Mouse (Mus musculus) small intestine, adult 10 weeks (tissue): ENCODE measurements around the gene Eda. TPM values are rescaled to one million over a fixed set of nuclear protein-coding genes. Genes with fewer than 3 reads are reported as not detected.

Source experiments
- polyA plus RNA-seq: library from polyadenylated mRNA; stranded (reverse); fragments of 350-450 nt; fragmentation: Illumina TruSeq; extraction: RNeasy Lipid Tissue Mini Kit (QIAGEN cat#74804); gene quantifications from one replicate; pipeline ENCODE4 v1.2.3, GENCODE M21; 2014; ENCODE audit warnings: low replicate concordance

Eda gene
- 0.22 TPM for polyA plus RNA-seq

DNA sequence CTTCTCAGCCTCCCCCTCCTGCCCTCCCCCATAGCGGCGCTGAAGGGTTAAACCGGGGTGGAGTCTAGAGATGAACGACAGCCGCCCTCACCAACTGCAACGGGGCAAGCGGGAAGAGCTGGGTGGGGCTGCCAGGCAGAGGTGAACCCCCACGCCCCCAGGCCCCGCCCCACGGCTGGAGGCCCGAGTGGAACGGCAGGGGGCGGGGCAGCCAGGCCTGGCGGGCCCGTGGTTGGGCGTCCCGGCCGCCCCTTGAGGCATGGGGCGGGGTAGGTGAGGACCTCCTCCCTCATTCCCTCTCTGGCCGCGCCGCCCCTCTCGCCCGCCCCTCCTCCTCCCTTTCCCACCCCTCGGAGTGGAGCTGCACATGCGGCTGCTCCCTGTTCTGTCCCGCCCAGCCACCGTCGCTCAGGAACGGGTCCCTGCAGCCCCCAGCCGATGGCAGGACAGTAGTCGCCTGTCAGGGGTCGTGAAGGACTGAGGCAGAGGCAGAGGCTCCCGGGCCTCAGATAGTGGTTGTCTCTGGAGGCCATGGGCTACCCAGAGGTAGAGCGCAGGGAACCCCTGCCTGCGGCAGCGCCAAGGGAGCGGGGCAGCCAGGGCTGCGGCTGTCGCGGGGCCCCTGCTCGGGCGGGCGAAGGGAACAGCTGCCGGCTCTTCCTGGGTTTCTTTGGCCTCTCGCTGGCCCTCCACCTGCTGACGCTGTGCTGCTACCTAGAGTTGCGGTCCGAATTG, at the start of gene Eda:
Gene Eda (plus strand): TSS at position 357 of the 735 bp plus-strand sequence.

DNA sequence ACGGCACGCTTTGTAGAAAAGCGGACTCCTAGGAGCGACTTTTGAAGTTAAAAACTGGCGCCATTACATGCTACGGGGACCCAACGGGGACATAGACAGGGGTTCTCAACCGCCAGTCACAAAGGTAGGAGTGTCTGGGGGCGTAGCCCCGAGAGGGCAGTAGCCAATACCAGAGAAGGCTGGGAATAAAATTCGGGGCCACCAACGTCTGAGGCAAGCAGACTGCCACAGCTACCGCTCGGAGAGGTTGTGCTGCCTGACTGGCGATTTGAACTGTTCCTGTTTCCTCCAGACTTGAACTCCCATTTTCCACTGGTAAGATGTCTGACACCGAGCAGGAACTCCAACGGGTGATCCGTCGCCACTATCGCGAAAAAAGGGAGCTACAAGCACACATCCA, 453.3 kb downstream of the Eda start, which contains the start of gene Otud6a:
Gene Otud6a (plus strand): TSS at position 321 of the 400 bp plus-strand sequence.

DNA sequence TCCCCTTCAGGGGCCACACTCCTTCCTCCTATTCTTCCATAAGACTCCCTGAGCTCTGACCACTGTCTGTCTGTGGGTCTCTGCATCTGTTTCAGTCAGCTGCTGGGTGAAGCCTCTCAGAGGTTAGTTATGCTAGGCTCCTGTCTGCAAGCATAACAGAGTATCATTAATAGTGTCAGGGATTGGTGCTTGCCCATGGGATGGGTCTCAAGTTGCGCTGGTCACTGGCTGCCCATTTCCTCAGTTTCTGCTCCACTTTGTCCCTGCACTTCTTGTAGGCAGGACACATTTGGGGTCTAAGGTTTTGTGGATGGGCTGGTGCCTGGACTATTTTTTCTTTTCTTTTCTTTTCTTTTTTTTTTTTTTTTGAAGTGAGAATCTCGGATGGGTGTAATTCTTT, 467.2 kb downstream of the Eda start, which contains the start of gene Awat2:
Gene Awat2 (minus strand): TSS at position 101 of the 400 bp plus-strand sequence.

Other genes with a start within 250 kb of the Eda start
- gene Tmem28, start 154.6 kb upstream of the Eda start, polyA plus RNA-seq = not detected